Mouse (Mus musculus): Measurements from ENCODE around the gene D6Wsu163e.

D6Wsu163e gene

DNA sequence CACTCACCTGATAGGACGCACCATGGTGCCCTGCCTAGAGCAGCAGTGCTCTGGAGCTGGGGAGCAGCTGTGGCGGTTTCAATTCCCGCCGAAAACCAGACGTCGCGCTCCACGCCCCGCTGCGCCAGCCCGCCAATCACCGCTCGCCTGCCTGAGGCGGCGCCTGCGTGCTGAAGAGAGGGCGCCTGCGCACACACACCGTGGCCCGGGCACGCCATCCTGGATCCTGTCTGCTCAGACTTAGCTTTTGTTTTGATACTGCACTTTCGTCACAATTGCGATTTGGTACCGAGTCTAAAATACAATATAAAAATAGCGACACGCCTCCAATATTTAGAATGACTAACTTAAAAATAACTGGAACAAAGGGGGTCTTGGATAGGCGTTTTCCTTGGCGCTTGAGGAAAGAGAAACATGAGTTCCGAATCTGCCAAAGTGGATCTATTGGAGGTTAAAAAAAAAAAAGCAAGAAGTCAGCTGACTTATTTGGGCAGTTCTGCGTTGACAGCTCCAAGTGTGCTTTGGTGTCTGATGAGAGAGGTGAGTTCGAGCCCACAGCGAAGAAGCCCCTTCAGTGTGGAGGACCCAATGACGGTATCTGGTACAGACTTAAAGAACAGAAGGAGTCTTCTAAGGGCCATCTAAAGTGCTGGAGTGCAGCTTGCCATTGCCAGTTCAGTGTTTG is at the start of gene D6Wsu163e, which contains the start of gene Rad51ap1:
Gene D6Wsu163e (plus strand): TSS at position 476 of the 685 bp plus-strand sequence.
Gene Rad51ap1 (minus strand): TSS at position 101 of the 685 bp plus-strand sequence.
- peak; percentile 97 for DNase-seq (ENCODE audit: low spot score)

DNA sequence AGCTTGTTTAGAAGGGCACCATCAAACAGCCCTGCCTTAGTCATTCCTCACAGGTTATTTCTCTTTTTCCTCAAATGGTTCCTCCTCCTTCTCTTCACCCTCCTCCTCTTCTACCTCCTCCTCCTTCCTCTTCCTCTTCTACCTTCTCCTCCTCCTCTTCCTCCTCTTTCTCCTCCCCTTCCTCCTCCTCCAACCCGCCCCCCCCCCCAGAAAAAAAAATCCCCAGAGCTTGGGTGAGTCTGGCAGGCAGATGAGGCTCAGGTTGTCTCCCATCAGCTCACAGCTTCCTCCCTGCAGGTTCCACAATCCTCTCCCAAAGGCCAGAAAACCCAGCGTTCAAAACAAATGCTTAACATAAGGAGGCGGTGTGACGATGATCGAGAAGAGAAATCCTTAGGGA is 32.4 kb upstream of the D6Wsu163e start:
- DNase-seq (ENCODE audit: low spot score) = no peak

- DNase-seq (ENCODE audit: low spot score) = no peak
Observed at GRCm38 (mm10) chr6:126907876-126908275, 31.9 kb upstream of the D6Wsu163e start.

- DNase-seq (ENCODE audit: low spot score) = no peak
Observed at GRCm38 (mm10) chr6:126910727-126911126, 29.0 kb upstream of the D6Wsu163e start.

DNA sequence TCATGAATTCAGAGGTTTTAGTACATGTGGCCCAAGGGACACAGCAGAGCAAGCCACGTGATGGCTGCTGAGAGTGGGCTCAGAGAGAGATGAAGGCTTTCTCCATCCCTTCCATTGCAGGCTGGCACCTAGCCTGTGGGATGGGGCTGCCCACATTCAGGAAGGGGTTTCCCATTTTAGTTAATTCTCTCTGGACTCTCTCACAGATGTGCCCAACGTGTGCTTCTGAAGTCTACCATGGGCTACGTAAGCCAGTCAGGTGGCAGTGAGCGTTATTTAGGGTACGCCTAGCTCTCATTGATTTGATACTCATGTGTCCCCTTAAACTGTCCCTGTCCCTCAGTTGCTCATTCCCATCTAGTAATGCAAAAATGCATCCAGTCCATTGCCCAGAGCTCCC is 24.8 kb upstream of the D6Wsu163e start:
- DNase-seq (ENCODE audit: low spot score) = no peak

- DNase-seq (ENCODE audit: low spot score) = peak; percentile 56
Observed at GRCm38 (mm10) chr6:126921111-126921881, 18.5 kb upstream of the D6Wsu163e start, which contains the start of gene Dyrk4. Gene Dyrk4, minus strand, starts transcription at chr6:126921839.

DNA sequence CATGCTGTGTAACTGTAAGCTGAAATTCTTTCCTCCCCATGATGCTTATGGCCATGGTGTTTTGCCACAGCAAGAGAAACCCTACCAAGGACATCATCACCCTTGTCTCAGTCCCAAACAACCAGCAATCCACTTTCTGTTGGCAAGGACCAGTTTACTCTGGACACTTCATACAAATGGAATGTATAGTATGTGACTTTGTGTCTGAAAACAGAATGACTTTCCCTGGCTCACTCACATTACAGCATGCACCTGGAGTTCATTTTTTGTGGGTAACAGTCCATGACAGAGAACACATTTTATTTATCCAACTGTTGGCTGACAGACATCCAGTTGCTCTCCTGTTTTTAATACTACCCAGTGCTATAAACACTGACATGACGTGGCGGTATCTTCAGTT is 6.9 kb upstream of the D6Wsu163e start:
- DNase-seq (ENCODE audit: low spot score) = no peak

- no peak for DNase-seq (ENCODE audit: low spot score)
Observed at GRCm38 (mm10) chr6:126938047-126938446, 1.7 kb upstream of the D6Wsu163e start.

DNA sequence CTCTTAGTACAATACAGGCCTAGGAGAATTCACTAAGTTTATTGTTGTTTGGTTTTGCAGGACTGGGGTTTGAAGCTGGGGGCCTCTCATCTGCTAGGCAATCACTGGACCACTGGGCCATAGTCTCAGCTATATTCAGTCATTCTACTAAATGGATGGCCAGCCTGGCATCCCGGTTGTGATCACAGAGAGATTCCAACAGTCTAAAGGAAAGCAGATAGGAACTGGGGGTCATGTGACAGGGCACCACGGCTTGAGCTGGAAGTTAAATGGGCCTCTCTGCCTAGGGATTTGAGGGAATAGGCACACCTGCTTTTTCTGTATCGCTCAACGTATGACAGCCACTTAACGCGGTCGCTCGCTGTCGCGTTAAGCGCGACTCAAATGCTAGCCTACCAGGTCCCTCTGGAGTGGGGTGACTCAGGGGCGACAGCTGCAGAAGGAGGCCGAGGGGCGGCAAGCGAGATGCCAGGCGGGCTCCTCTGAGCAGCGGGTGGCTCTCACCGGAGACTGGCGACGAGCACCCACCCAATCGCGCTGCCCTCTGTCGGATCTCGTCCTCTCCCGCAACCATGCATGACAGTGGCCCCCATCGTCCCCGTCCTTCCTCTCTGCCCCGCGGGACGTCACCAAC is 792 bp upstream of the D6Wsu163e start:
- peak; percentile 5 for DNase-seq (ENCODE audit: low spot score)

GRCm38 (mm10) chr6:126940451-126940850 is 689 bp downstream of the D6Wsu163e start:
- DNase-seq (ENCODE audit: low spot score) = peak; percentile 29

DNA sequence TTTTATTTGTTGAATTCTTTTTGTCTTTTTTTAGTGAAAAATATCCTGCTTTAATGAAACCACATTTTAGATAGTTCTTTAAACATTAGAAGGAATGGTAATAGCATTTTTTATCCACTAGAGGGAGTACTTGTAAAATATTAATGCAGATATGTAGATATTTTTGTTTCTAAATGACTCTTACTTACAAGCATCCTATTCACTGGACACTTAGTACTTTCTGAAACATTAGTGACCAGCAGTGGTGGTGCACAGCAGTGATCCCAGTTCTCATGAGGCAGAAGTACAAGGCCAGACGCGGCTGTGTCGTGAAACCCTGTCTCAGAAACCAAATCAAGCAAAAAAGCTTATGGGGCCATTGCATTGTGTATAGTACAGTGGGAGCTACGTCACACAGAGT is 8.6 kb downstream of the D6Wsu163e start:
- DNase-seq (ENCODE audit: low spot score) = no peak

DNA sequence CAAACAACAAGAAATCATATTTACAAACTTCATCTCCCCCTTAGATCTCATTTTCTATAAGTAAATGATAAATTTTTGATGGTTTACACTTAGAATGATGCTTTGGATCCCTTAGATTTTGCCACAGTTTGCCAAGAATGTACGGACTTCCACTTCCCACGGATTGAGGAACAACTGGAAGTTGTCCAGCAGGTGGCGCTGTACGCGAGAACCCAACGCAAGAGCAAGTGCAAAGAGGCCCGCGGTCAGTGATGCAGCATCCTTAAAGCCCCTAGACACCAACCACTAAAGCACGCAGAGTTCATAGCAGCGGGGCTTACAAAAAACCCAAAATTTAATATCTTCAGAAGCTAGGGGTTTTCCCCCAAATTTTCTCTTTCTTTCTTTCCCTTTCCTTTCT is 16.0 kb downstream of the D6Wsu163e start:
- DNase-seq (ENCODE audit: low spot score) = peak; percentile 93

DNA sequence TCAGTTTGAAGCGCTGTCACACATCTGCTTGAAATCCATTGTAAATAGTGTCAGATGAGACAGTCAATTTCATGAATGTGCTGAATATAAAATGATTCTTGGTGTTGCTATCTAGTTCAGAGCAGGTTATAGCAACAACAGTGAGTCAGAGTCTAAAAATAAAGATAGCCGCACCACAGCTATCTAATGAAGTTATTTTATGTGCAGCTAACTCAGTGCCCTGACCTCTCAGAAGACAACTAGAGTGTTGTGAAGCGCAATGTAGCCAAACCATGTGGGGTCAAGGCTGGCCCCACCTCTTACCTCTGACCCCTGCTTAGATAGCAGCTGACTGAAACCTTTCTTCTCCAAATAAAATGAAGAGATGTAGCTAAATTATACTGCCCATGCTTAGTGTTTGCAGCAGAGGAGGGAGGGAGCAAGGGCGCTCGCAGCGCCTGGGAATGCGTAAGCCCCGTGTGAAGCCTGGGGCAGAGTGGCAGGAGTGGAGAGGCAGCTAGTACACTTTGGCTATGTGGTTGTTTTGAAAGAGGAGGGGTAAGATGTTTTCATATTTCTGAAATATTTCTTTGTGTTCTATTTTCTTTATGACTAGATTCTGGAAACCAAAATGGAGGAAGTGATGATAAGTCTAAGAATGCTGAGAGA is 21.7 kb downstream of the D6Wsu163e start:
- DNase-seq (ENCODE audit: low spot score) = no peak

- no peak for DNase-seq (ENCODE audit: low spot score)
Observed at GRCm38 (mm10) chr6:126962709-126963108, 22.9 kb downstream of the D6Wsu163e start.

GRCm38 (mm10) chr6:126963426-126963825 is 23.7 kb downstream of the D6Wsu163e start:
- no peak for DNase-seq (ENCODE audit: low spot score)

DNA sequence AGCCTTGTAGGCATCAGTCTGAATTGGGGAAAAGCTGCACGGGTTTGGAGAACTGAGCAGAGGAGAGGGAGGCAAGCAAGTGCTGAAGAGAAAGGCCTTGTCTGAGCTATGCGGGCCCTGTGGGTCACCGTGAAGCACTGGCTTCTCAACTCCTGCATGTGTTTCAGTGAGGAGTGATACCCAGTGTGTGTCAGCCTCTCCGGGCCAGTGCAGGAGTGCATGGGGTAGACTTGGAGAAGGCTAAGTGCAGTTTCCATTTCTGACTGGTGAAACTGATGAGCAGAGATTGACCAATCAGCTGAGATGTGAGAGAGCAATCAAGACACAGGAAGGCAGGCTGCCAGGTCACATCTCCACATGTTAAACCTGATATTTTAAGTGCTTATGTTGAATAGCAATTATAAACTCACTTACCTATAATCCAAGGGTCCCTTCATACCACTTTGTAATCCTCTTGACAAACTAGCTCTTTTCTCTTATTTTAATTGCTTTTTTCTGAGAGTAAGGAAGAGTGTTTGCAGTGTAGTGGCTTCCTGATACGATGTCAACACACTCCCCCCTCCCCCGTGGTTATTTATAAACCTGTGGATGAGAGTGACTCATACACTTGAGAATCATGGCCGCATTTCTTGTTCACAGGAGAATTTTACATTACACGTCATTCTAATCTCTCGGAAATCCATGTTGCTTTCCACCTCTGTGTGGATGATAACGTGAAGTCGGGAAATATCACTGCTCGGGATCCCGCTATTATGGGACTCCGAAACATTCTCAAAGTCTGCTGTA is 26.7 kb downstream of the D6Wsu163e start:
- no peak for DNase-seq (ENCODE audit: low spot score)

DNA sequence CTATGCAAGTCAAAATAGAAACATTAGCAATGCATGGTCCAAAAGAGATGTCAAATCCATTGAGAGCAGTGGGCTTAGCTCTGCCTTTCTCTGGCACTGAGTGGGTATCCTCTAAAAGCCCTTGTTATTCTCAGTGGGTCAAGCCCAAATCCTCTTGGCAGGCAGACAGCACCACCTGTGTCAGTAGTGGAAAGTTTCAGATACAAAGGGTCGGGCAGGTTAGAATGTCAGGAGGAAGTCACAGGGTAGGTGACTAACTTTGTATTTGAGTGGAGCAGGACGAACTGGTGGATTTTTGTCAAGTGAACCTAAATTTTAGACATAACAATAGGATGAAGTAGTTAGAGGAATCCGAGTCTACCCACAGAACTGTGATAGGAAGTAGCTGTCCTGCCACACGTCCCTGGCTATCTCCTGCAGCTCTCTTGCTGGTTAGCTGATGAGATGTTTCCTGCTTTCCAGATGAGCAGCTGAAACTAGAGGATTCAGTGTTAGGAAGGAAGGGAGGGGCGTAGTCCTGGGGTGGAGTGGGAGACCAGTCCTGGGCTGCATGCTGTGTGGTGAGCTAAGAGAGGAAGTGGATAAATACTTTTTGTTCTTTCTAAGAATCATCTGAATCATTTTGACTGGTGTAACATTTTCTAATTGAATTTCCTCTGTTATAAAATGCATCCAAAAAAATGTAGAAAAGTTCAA is 41.9 kb downstream of the D6Wsu163e start:
- no peak for DNase-seq (ENCODE audit: low spot score)

GRCm38 (mm10) chr6:126993676-126994075 is 53.9 kb downstream of the D6Wsu163e start:
- no peak for DNase-seq (ENCODE audit: low spot score)

DNA sequence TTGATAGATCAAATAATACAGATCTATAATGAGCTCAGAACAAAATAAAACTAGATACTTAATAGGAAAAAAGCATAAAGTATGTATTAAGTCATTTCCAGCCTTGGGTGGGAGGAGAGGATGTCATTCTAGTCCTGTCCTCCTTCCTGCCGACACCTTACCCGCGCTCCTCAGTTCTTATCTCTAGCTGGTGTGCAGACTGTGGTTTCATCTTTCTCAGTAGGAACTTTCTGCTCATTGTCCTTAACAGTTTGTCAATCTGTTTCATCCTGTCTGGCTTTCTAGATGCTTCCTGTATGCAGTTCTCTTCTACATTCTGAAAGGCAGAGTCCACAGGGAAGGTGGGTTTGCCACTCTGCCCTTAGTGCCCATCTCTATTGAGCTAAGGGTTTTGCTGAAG is 55.7 kb downstream of the D6Wsu163e start:
- DNase-seq (ENCODE audit: low spot score) = no peak

DNA sequence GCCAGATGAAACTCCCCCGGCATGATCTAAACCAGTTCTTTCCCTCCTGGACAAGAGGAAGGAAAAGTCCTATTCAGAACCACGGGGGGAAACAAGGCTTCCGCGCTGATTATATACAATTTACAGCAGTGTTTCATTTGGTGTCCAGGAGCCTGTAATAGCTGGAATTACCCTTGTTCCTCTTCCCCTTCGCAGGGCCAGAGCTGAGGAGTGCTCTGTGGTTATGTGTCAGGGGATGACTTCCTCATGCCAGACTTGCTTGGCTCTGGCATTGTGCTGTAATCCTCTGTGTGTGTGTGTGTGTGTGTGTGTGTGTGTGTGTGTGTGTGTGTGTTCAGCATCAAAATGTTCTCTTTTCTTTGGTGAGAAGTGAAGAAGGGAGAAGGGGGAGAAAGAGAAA is 56.6 kb downstream of the D6Wsu163e start:
- no peak for DNase-seq (ENCODE audit: low spot score)

DNA sequence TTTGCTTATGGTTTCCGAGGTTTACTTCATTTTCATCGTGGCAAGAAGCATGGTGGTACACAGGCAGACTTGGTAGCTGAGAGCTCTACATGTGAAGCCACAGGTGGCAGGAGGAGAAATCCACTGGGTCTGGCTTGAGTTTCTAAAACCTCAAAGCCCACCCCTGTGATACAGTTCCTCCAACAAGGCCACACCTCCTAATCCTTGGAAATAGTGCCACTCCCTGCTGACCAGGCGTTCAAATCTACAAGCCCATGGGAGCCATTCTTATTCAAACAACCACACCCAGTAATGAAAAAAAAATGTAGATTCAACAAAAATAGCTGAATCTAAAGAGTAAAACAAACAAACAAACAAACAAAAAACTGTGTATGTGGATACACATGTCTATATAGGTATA is 65.9 kb downstream of the D6Wsu163e start:
- DNase-seq (ENCODE audit: low spot score) = no peak
